Mouse (Mus musculus): Measurements from ENCODE around the gene Nfkbie.

DNA sequence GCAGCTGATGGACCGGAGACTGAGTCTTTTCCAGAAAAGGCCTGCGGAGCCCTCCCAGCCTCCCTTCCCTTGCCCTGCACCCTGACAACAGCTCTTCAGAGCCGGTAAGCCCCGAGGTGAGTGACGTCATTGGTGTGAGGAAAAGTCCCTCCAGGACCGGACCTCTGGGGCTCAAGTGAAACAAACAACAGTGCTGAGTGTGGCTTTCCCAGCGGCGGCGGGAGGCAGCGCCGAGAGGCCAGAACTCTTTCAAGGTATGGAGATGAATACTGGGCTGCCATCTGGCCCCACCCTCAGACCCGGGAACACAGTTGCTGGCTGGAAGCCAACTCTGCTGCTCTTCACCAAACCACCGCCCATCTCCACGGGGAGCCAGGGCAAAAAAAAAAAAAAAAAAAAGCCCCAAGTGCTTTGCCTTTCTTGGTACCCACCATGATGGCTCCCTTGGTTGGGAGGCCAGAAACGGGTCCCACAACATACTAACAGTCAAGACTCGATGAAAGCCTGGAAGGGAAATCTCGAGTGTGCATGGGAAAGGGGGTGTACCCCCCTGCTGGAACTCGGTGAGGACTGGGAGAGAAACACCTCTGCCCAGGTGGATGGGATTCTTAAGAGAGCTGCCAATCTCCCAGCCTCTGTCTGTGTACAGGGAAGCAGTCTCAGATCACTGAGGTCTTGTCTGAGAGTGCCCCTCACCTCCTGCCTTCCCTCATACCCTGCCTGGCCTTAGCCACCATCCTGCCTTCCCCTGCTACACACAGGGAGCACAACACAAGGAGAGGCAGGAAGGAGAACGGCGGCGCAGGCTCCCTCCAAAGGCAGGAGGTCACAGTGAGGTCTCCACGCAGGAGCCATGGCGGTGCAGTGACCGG is 11.3 kb upstream of the Nfkbie start:
- TF ChIP-seq E2F4 (IDR thresholded peaks at IDR 0.05; ENCODE audit: insufficient replicate concordance, low read depth, low read length), result no peak
- no peak for TF ChIP-seq CTCF (conservative IDR thresholded peaks at IDR 0.05 in 1 of 2, IDR thresholded peaks at IDR 0.05 in 1 of 2; ENCODE audit: low read depth in 2 of 2, low read length in 2 of 2)
- no peak for TF ChIP-seq POLR2A (IDR thresholded peaks at IDR 0.05; ENCODE audit: low read depth, low read length)
- TF ChIP-seq NRF1 (IDR thresholded peaks at IDR 0.05; ENCODE audit: low read depth, low read length), result no peak
- TF ChIP-seq TCF12 (IDR thresholded peaks at IDR 0.05; ENCODE audit: low read depth, low read length), result no peak
- TF ChIP-seq CHD2 (IDR thresholded peaks at IDR 0.05; ENCODE audit: low read length), result no peak
- peak; percentile 84 for TF ChIP-seq ZNF384 (IDR thresholded peaks at IDR 0.05; ENCODE audit: low read depth, low read length)
- TF ChIP-seq UBTF (IDR thresholded peaks at IDR 0.05; ENCODE audit: low read depth, low read length), result no peak
- no peak for TF ChIP-seq PAX5 (IDR thresholded peaks at IDR 0.05; ENCODE audit: low read length)

Data from CH12.LX (cell line).